Mouse (Mus musculus) ES-E14 (cell line): ENCODE measurements around the gene Coa7. TPM values are rescaled to one million over a fixed set of nuclear protein-coding genes. Genes with fewer than 3 reads are reported as not detected.

ENCODE experiments used
- DNase-seq: peaks from one replicate; pipeline ENCODE4 v3.0.0-alpha.2; 2013; ENCODE audit warnings: low read depth, low spot score
- H3K27ac ChIP-seq: 2 replicates; pipeline ENCODE4 v1.5.1; 2012; ENCODE audit warnings: low read depth, mild to moderate bottlenecking, low read length, moderate library complexity, mixed read lengths; ENCODE audit not compliant: poor library complexity, insufficient read depth, severe bottlenecking
- H3K36me3 ChIP-seq: 2 replicates; pipeline ENCODE4 v1.6.1; 2012; ENCODE audit warnings: mild to moderate bottlenecking, low read length, moderate library complexity, mixed read lengths; ENCODE audit not compliant: control insufficient read depth, poor library complexity, insufficient read depth, severe bottlenecking
- H3K4me1 ChIP-seq, 2 experiments: fragments of 150-350 bp in 1 of 2; sonication (generic) in 1 of 2; 2 replicates each; pipeline ENCODE4 v1.6.1; 2012; ENCODE audit warnings: low read length in 2 of 2, mild to moderate bottlenecking in 1 of 2, mixed read lengths in 1 of 2; ENCODE audit not compliant: control insufficient read depth in 2 of 2, insufficient read depth in 2 of 2, poor library complexity in 1 of 2
- H3K4me3 ChIP-seq, 2 experiments: fragments of 150-350 bp in 1 of 2; sonication (generic) in 1 of 2; 2 replicates each; pipeline ENCODE4 v1.5.1; 2012; ENCODE audit warnings: low read length in 2 of 2, low read depth in 1 of 2, mild to moderate bottlenecking in 1 of 2, mixed read lengths in 1 of 2; ENCODE audit not compliant: insufficient read depth in 1 of 2, poor library complexity in 1 of 2, severe bottlenecking in 1 of 2
- H3K9ac ChIP-seq: 2 replicates; pipeline ENCODE4 v1.6.1; 2012; ENCODE audit warnings: low read depth, mild to moderate bottlenecking, low read length, mixed read lengths; ENCODE audit not compliant: poor library complexity, insufficient read depth, severe bottlenecking
- H3K9me3 ChIP-seq: fragments of 150-350 bp; sonication (generic); 2 replicates; pipeline ENCODE4 v1.6.1; 2012; ENCODE audit warnings: low read depth, mild to moderate bottlenecking, low read length; ENCODE audit not compliant: control insufficient read depth, insufficient read depth
- CHD2 ChIP-seq: IDR thresholded peaks from 2 replicates; pipeline ENCODE4 v1.6.1; 2014; ENCODE audit warnings: mild to moderate bottlenecking, low read depth, low read length, inconsistent platforms
- HCFC1 ChIP-seq: IDR thresholded peaks from 2 replicates; pipeline ENCODE4 v1.6.1; 2012; ENCODE audit warnings: low read length, inconsistent platforms, borderline replicate concordance; ENCODE audit not compliant: insufficient read depth
- MAFK ChIP-seq: IDR thresholded peaks from 2 replicates; pipeline ENCODE4 v1.6.1; 2014; ENCODE audit warnings: mild to moderate bottlenecking, low read depth, low read length, inconsistent platforms; ENCODE audit not compliant: insufficient read depth
- ZC3H11A ChIP-seq: IDR thresholded peaks from 2 replicates; pipeline ENCODE4 v1.6.1; 2012; ENCODE audit warnings: low read depth, mild to moderate bottlenecking, inconsistent platforms, low read length, borderline replicate concordance
- ZNF384 ChIP-seq: IDR thresholded peaks from 2 replicates; pipeline ENCODE4 v1.6.1; 2012; ENCODE audit warnings: low read depth, low read length, inconsistent platforms
- in situ Hi-C, 2 experiments: fragments of 600-800 bp; cut with MboI; formaldehyde crosslinking; loops; one replicate each; pipeline ENCODE4 v1.15.1; 2025; ENCODE audit warnings: low sequenced_read_pairs in 2 of 2, inconsistent platforms in 1 of 2; ENCODE audit not compliant: unreplicated experiment in 2 of 2
- total RNA-seq: library from RNA; depleted of rRNA; stranded (reverse); fragments of 300-350 nt; gene quantifications from 2 replicates; pipeline ENCODE4 v1.2.3, GENCODE M21; 2012

Gene Coa7
- total RNA-seq, 1 experiment, result 37.0 TPM

- Histone ChIP-seq H3K4me1 (peaks cover 3 to 12% of the 10 kb centered on the region in 2 experiments; a peak in 2 of 4 replicates), H3K27ac (no peak overlapping the region), H3K4me3 (no peak overlapping the region), H3K36me3 (no peaks in the 10 kb centered on the region), H3K9ac (no peak overlapping the region), H3K9me3 (no peaks in the 10 kb centered on the region)
- TF ChIP-seq ZNF384 (no peak), CHD2 (no peak), ZC3H11A (no peak)
- no peak for DNase-seq
- in situ Hi-C loops, result no loop called here
These were observed 41.3 kb downstream of the Coa7 start for GRCm38 (mm10) chr4:108369254-108369653.

GRCm38 (mm10) chr4:108370409-108370808 is 42.5 kb downstream of the Coa7 start:
- TF ChIP-seq HCFC1 (no peak), MAFK (no peak), CHD2 (no peak), ZC3H11A (no peak), ZNF384 (no peak)
- no peaks in the 10 kb centered on the region for H3K36me3 ChIP-seq
- no peak overlapping the region for H3K9ac ChIP-seq
- H3K27ac ChIP-seq, result no peak overlapping the region
- no peak overlapping the region for H3K4me3 ChIP-seq
- in situ Hi-C loops, result no loop called here
- peaks cover 1 to 12% of the 10 kb centered on the region in 2 experiments; a peak in 2 of 4 replicates for H3K4me1 ChIP-seq
- H3K9me3 ChIP-seq, result no peaks in the 10 kb centered on the region
- DNase-seq, result no peak

GRCm38 (mm10) chr4:108371421-108371820 is 43.5 kb downstream of the Coa7 start:
- peaks cover 1 to 17% of the 10 kb centered on the region in 2 experiments; a peak in 2 of 4 replicates for H3K4me1 ChIP-seq
- no peak overlapping the region for H3K4me3 ChIP-seq
- DNase-seq, result no peak
- H3K36me3 ChIP-seq, result no peaks in the 10 kb centered on the region; the same call in 1 of the 2 replicates
- H3K27ac ChIP-seq, result no peak overlapping the region
- no peak overlapping the region for H3K9ac ChIP-seq
- H3K9me3 ChIP-seq, result no peaks in the 10 kb centered on the region
- in situ Hi-C loops, result no loop called here
- TF ChIP-seq ZC3H11A (no peak), HCFC1 (no peak), ZNF384 (no peak), CHD2 (no peak), MAFK (no peak)

GRCm38 (mm10) chr4:108372166-108372565 is 44.2 kb downstream of the Coa7 start:
- in situ Hi-C loops, result no loop called here
- TF ChIP-seq HCFC1 (no peak), ZC3H11A (no peak), ZNF384 (no peak), MAFK (no peak), CHD2 (no peak)

GRCm38 (mm10) chr4:108379476-108379875 is 51.5 kb downstream of the Coa7 start:
- DNase-seq, result no peak
- Histone ChIP-seq H3K4me1 (peaks cover 9 to 25% of the 10 kb centered on the region in 2 experiments; a peak in 3 of 4 replicates), H3K9ac (no peak overlapping the region), H3K36me3 (no peaks in the 10 kb centered on the region; the same call in 1 of the 2 replicates), H3K9me3 (no peaks in the 10 kb centered on the region), H3K4me3 (no peak overlapping the region), H3K27ac (no peak overlapping the region)
- no peak for TF ChIP-seq ZC3H11A
- no peak for TF ChIP-seq HCFC1
- no peak for TF ChIP-seq ZNF384
- TF ChIP-seq CHD2, result no peak
- no peak for TF ChIP-seq MAFK
- in situ Hi-C loops, result no loop called here

More at GRCm38 (mm10) chr4:108372166-108372565, 44.2 kb downstream of the Coa7 start:
- no peaks in the 10 kb centered on the region for H3K9me3 ChIP-seq
- H3K4me3 ChIP-seq, result no peak overlapping the region
- DNase-seq, result no peak
- no peaks in the 10 kb centered on the region; the same call in 1 of the 2 replicates for H3K36me3 ChIP-seq
- H3K27ac ChIP-seq, result no peak overlapping the region
- H3K9ac ChIP-seq, result no peak overlapping the region
- peaks cover 1 to 17% of the 10 kb centered on the region in 2 experiments; a peak in 2 of 4 replicates for H3K4me1 ChIP-seq
